Mouse (Mus musculus): ENCODE measurements around the gene Vmn1r58. TPM values are rescaled to one million over a fixed set of nuclear protein-coding genes. Genes with fewer than 3 reads are reported as not detected.

The Vmn1r58 gene
- polyA plus RNA-seq, 1 experiment from 2014 or later = not detected

DNA sequence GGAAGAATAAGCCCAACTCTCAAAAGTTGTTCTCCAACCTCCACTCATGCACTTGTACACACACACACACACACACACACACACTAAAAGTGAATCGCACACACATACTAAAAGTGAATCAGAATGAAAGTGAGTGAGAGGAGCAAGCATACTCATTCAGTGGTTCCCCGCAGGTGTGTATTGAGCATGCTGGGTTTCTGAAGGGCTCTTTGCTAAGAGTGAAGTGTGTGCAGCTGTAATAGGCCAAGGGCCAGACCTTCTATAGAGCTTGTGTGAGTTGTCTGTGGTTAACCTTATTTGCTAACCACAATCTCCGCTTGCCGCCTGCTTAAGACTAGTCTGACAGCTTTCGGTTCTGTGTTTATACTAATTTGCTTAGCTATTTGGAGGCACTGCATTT lies 49.6 kb downstream of the Vmn1r58 start:
- no peak for TF ChIP-seq CTCF (IDR thresholded peaks at IDR 0.05; ENCODE audit: low read depth)
- no peak for TF ChIP-seq EP300 (optimal IDR thresholded peaks at IDR 0.05)

More for the DNA sequence above, 49.6 kb downstream of the Vmn1r58 start:
- H3K4me2 ChIP-seq (replicated peaks; ENCODE audit: low read depth) = no peak overlapping the region
- H3K4me3 ChIP-seq (ENCODE audit: low read depth, low read length) = no peak overlapping the region
- no peak overlapping the region for H3K9ac ChIP-seq (ENCODE audit: low read length)
- no peaks in the 10 kb centered on the region for H3K4me1 ChIP-seq (replicated peaks; ENCODE audit: control insufficient read depth, insufficient read depth)
- 86% methylated on average over 5 of the region's 5 CpGs for WGBS
- no peaks in the 10 kb centered on the region; the same call in 1 of the 2 replicates for H3K9me3 ChIP-seq (ENCODE audit: control insufficient read depth, low read length)
- no peak for DNase-seq (ENCODE audit: low spot score)
- no peak overlapping the region for H3K27ac ChIP-seq (replicated peaks)
- H3K27me3 ChIP-seq (ENCODE audit: control insufficient read depth, insufficient read depth, low read length) = no peaks in the 10 kb centered on the region
- no peaks in the 10 kb centered on the region for H3K36me3 ChIP-seq (ENCODE audit: control insufficient read depth, insufficient read depth, low read length)
- ATAC-seq (ENCODE audit: low FRiP score, low TSS enrichment) = no peak

Other genes starting within 250 kb of the Vmn1r58 start
- not detected in 2 replicates for gene Vmn1r56, start 216.6 kb downstream of the Vmn1r58 start, polyA plus RNA-seq (2015; fragmentation: Nextera tagmentation; extraction: Ambion mirVana)
- gene Vmn1r57, start 194.9 kb downstream of the Vmn1r58 start, polyA plus RNA-seq (2015; fragmentation: Nextera tagmentation; extraction: Ambion mirVana) = not detected in 2 replicates
- not detected in 2 replicates for gene Gm5065, start 62.9 kb downstream of the Vmn1r58 start, polyA plus RNA-seq (2015; fragmentation: Nextera tagmentation; extraction: Ambion mirVana)
- gene Nlrp2, start 62.4 kb downstream of the Vmn1r58 start, polyA plus RNA-seq (2015; fragmentation: Nextera tagmentation; extraction: Ambion mirVana) = 0.04 TPM in 1 of 2 replicates, not detected in the other
- not detected in 2 replicates for gene Vmn1r59, start 43.4 kb upstream of the Vmn1r58 start, polyA plus RNA-seq (2015; fragmentation: Nextera tagmentation; extraction: Ambion mirVana)
- gene Vmn2r28, start 80.6 kb upstream of the Vmn1r58 start, polyA plus RNA-seq (2015; fragmentation: Nextera tagmentation; extraction: Ambion mirVana) = not detected in 2 replicates
- gene Vmn1r60, start 133.9 kb upstream of the Vmn1r58 start, polyA plus RNA-seq (2015; fragmentation: Nextera tagmentation; extraction: Ambion mirVana) = not detected in 2 replicates
- not detected in 2 replicates for gene Vmn1r61, start 199.9 kb upstream of the Vmn1r58 start, polyA plus RNA-seq (2015; fragmentation: Nextera tagmentation; extraction: Ambion mirVana)